Comparison of ENCODE assay signal across 16 mouse cellular contexts in the genomic region with DNA sequence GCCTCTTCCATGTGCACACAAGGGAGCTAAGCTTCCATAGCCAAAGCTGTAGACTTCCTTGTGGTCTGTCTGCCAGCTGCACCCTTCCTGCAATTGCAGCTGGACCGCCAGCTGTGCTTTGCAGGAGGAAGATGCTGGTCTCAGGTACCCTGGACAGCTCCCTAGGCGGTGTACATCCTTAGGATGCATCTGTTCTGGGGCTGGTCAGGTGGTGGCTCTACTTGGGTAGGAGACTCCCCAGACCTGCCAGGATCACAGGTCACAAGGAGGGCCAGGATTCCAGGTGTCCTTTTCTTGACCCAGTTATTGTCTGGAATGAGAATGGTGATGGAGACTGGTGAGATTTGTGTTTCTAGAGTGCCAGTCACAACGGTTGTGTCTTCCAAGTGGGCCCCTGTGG. TPM values are rescaled to one million over a fixed set of nuclear protein-coding genes. Genes with fewer than 3 reads are reported as not detected.
DNase-seq lines count a peak whose midpoint lies in the region; ATAC-seq and TF ChIP-seq lines count a peak whose summit lies in the region.
"Had no signal": no experiment of that assay in that cellular context is flagged by ENCODE, and none has a peak within 500 bp of the region (broad histone marks: within the 10 kb centered on the region; RNA-seq: fewer than 3 reads in every experiment).

No protein-coding gene starts in this region.

- no peak overlapping the region for H3K4me3 ChIP-seq in heart, adult 2 months
- H3K4me3 ChIP-seq in embryonic facial prominence, embryonic 14.5 days (ENCODE audit: low read depth, low read length) = no peak overlapping the region
- H3K4me3 ChIP-seq in layer of hippocampus, adult 2 months = no peak overlapping the region
- H3K4me3 ChIP-seq: forebrain, embryonic 10.5 days; liver, embryonic 15.5 days; midbrain, embryonic 12.5 days had no signal

- H3K79me2 ChIP-seq in heart, adult 2 months (replicated peaks; ENCODE audit: control insufficient read depth, insufficient read depth, low read length) = no peaks in the 10 kb centered on the region

- H3K27me3 ChIP-seq in heart, adult 2 months (ENCODE audit: control insufficient read depth, insufficient read depth, low read length) = peaks cover 21% of the 10 kb centered on the region
- H3K27me3 ChIP-seq in embryonic facial prominence, embryonic 14.5 days (replicated peaks; ENCODE audit: control insufficient read depth, insufficient read depth, low read length) = peaks cover 58% of the 10 kb centered on the region

- H3K4me2 ChIP-seq in embryonic facial prominence, embryonic 14.5 days (ENCODE audit: low read depth, low read length) = no peak overlapping the region
- H3K4me2 ChIP-seq: liver, embryonic 15.5 days; midbrain, embryonic 12.5 days had no signal

- 33% methylated on average over 3 of the region's 3 CpGs for WGBS in heart, adult 2 months
- WGBS in embryonic facial prominence, embryonic 14.5 days = 41% methylated on average over 3 of the region's 3 CpGs

- TF ChIP-seq POLR2A in heart, adult 2 months (IDR thresholded peaks at IDR 0.05; ENCODE audit: insufficient read depth, low read depth, low read length) = no peak

- no peak for TF ChIP-seq EP300 in heart, adult 2 months (IDR thresholded peaks at IDR 0.05; ENCODE audit: insufficient read depth, low read depth, low read length)

- H3K9ac ChIP-seq in heart, adult 2 months (ENCODE audit: low read depth, low read length) = no peak overlapping the region
- H3K9ac ChIP-seq in embryonic facial prominence, embryonic 14.5 days (ENCODE audit: low read depth, low read length) = no peak overlapping the region
- H3K9ac ChIP-seq: liver, embryonic 15.5 days; midbrain, embryonic 12.5 days had no signal

- no peaks in the 10 kb centered on the region for H3K36me3 ChIP-seq in heart, adult 2 months (ENCODE audit: control insufficient read depth, insufficient read depth, low read length)
- no peaks in the 10 kb centered on the region for H3K36me3 ChIP-seq in embryonic facial prominence, embryonic 14.5 days (ENCODE audit: control insufficient read depth, insufficient read depth, low read length)
- H3K36me3 ChIP-seq: forebrain, embryonic 10.5 days; liver, embryonic 15.5 days; midbrain, embryonic 12.5 days had no signal

- H3K9me3 ChIP-seq in embryonic facial prominence, embryonic 14.5 days (ENCODE audit: control insufficient read depth, low read length) = 0 out of 2 replicates have a peak, but pooled peaks cover 4% of the 10 kb centered on the region
- H3K9me3 ChIP-seq: forebrain, embryonic 10.5 days; liver, embryonic 15.5 days; midbrain, embryonic 12.5 days had no signal

- no peak for ATAC-seq in embryonic facial prominence, embryonic 14.5 days (ENCODE audit: low read depth)
- ATAC-seq in monocyte, adult 5-6 weeks (replicated peaks; ENCODE audit: insufficient number of reproducible peaks, low FRiP score, low TSS enrichment, poor library complexity, severe bottlenecking) = no peak

- peak; percentile 45 for DNase-seq in heart, postnatal 4 days
- no peak for DNase-seq in heart, adult 2 months
- DNase-seq in retina, embryonic 14.5 days (ENCODE audit: low spot score) = peak; percentile 28
- no peak for DNase-seq in retina, postnatal 1 day
- DNase-seq in embryonic facial prominence, embryonic 14.5 days (ENCODE audit: low spot score) = peak; percentile 63
- no peak for DNase-seq in layer of hippocampus, adult 2 months (ENCODE audit: low spot score in 2 of 2)
- DNase-seq in layer of hippocampus, adult 9-10 months (ENCODE audit: low spot score) = no peak
- DNase-seq: gastrocnemius, postnatal 10 days; kidney, adult 2 months; thymus, adult 18-20 months had no signal

- intact Hi-C loops in heart, adult 2 months (cut with DNase I) = no loop called here

- H3K4me1 ChIP-seq in heart, adult 2 months (ENCODE audit: control insufficient read depth, insufficient read depth, low read length) = no peaks in the 10 kb centered on the region
- H3K4me1 ChIP-seq in embryonic facial prominence, embryonic 14.5 days (ENCODE audit: control insufficient read depth, insufficient read depth, low read length) = peaks cover 3% of the 10 kb centered on the region; the same call in 1 of the 2 replicates

- no peak for TF ChIP-seq CTCF in heart, adult 2 months (IDR thresholded peaks at IDR 0.05)
- TF ChIP-seq CTCF in layer of hippocampus, adult 2 months (conservative IDR thresholded peaks at IDR 0.05) = no peak

- H3K27ac ChIP-seq in heart, adult 2 months = no peak overlapping the region
- no peak overlapping the region for H3K27ac ChIP-seq in embryonic facial prominence, embryonic 14.5 days (replicated peaks; ENCODE audit: low read depth, low read length)
- no peak overlapping the region for H3K27ac ChIP-seq in layer of hippocampus, adult 2 months
- H3K27ac ChIP-seq: forebrain, embryonic 10.5 days; liver, embryonic 15.5 days; midbrain, embryonic 12.5 days had no signal

RNA-seq across cellular contexts. Expression of a gene that starts 3.6 kb away (rescaled TPM):
- total RNA-seq in heart, postnatal 4 days (2021) = under 1 TPM; 0.09 to 0.24 TPM
- total RNA-seq in heart, adult 2 months (2021) = not detected
- polyA plus RNA-seq in heart, adult 2 months (2012; rRNA removed) = 0.03 and 0.04 TPM in 2 replicates
- polyA plus RNA-seq in embryonic facial prominence, embryonic 14.5 days (2014; fragmentation: Nextera tagmentation; extraction: Ambion mirVana) = 1.8 and 2.5 TPM in 2 replicates
- total RNA-seq in layer of hippocampus, adult 2 months (2021) = 10 to 100 TPM; 55.1 to 57.2 TPM
- total RNA-seq in monocyte, adult 5-6 weeks (2017) = not detected in 3 replicates
- total RNA-seq: heart, postnatal 10 days had no signal
- polyA plus RNA-seq: small intestine, adult 2 months had no signal

Comparison
In these comparisons a context has a peak if more than half of its experiments do, and no peak if none do; other contexts are left out.
1. DNase-seq: peak in heart, postnatal 4 days (single experiment), retina, embryonic 14.5 days (single experiment) and embryonic facial prominence, embryonic 14.5 days (single experiment); none in heart, adult 2 months (0 of 2), retina, postnatal 1 day (single experiment), layer of hippocampus, adult 2 months (0 of 2) and layer of hippocampus, adult 9-10 months (single experiment).
2. RNA of a gene that starts 3.6 kb away (total RNA-seq): 55.1 to 57.2 TPM in layer of hippocampus, adult 2 months; not detected in heart, adult 2 months, 0.09 to 0.24 TPM in heart, postnatal 4 days and not detected in monocyte, adult 5-6 weeks; every median in the first group is over 10 times any median in the second.